Mouse (Mus musculus): ENCODE data around the gene Ttll9. TPM values are rescaled to one million over a fixed set of nuclear protein-coding genes. Genes with fewer than 3 reads are reported as not detected.

Ttll9 gene
- polyA plus RNA-seq, 1 experiment from 2014 or later, result 4.9 TPM

GRCm38 (mm10) chr2:153045884-153046299 lies 83.6 kb downstream of the Ttll9 start:
- peaks cover 44% of the 10 kb centered on the region for H3K4me1 ChIP-seq (replicated peaks)
- H3K36me3 ChIP-seq, result no peaks in the 10 kb centered on the region
- H3K9ac ChIP-seq, result no peak overlapping the region
- no peak for ATAC-seq (ENCODE audit: low read depth)
- 41% methylated on average over 8 of the region's 8 CpGs for WGBS
- no peak overlapping the region for H3K4me2 ChIP-seq
- no peaks in the 10 kb centered on the region for H3K9me3 ChIP-seq
- no peak overlapping the region for H3K4me3 ChIP-seq
- H3K27ac ChIP-seq (replicated peaks), result peak overlapping the region; percentile 73
- H3K27me3 ChIP-seq, result peaks cover 5% of the 10 kb centered on the region

GRCm38 (mm10) chr2:153047828-153048465 lies 85.7 kb downstream of the Ttll9 start:
- Histone ChIP-seq H3K4me1 (replicated peaks) (peaks cover 48% of the 10 kb centered on the region), H3K9ac (no peak overlapping the region), H3K36me3 (no peaks in the 10 kb centered on the region), H3K9me3 (no peaks in the 10 kb centered on the region), H3K4me2 (no peak overlapping the region), H3K4me3 (no peak overlapping the region), H3K27me3 (peaks cover 25% of the 10 kb centered on the region), H3K27ac (replicated peaks) (no peak overlapping the region; the same call in 1 of the 2 replicates)
- ATAC-seq (ENCODE audit: low read depth), result no peak
- WGBS, result 50% methylated on average over 17 of the region's 17 CpGs

GRCm38 (mm10) chr2:153049288-153049996 lies 87.2 kb downstream of the Ttll9 start:
- ATAC-seq (ENCODE audit: low read depth), result peak; percentile 72; the same call in 1 of the 2 replicates
- Histone ChIP-seq H3K4me1 (replicated peaks) (peaks cover 48% of the 10 kb centered on the region), H3K36me3 (peaks cover 6% of the 10 kb centered on the region), H3K9ac (peak overlapping the region; percentile 50), H3K9me3 (no peaks in the 10 kb centered on the region), H3K27ac (replicated peaks) (peak overlapping the region; percentile 68), H3K4me3 (no peak overlapping the region), H3K4me2 (no peak overlapping the region), H3K27me3 (peaks cover 30% of the 10 kb centered on the region)
- 46% methylated on average over 9 of the region's 9 CpGs for WGBS

GRCm38 (mm10) chr2:153049997-153050358 lies 87.7 kb downstream of the Ttll9 start:
- no peak for ATAC-seq (ENCODE audit: low read depth)
- Histone ChIP-seq H3K9ac (no peak overlapping the region), H3K4me3 (no peak overlapping the region), H3K9me3 (no peaks in the 10 kb centered on the region), H3K27ac (replicated peaks) (peak overlapping the region; percentile 68), H3K4me2 (no peak overlapping the region), H3K36me3 (peaks cover 12% of the 10 kb centered on the region), H3K4me1 (replicated peaks) (peaks cover 48% of the 10 kb centered on the region), H3K27me3 (peaks cover 30% of the 10 kb centered on the region)
- 91% methylated on average over 4 of the region's 4 CpGs for WGBS

- H3K27me3 ChIP-seq, result peaks cover 30% of the 10 kb centered on the region
- H3K4me1 ChIP-seq (replicated peaks), result peaks cover 41% of the 10 kb centered on the region
- no peak overlapping the region for H3K4me2 ChIP-seq
- 93% methylated on average over 6 of the region's 6 CpGs for WGBS
- H3K36me3 ChIP-seq, result peaks cover 16% of the 10 kb centered on the region
- no peak for ATAC-seq (ENCODE audit: low read depth)
- no peak overlapping the region for H3K27ac ChIP-seq (replicated peaks)
- H3K4me3 ChIP-seq, result no peak overlapping the region
- no peaks in the 10 kb centered on the region for H3K9me3 ChIP-seq
- no peak overlapping the region for H3K9ac ChIP-seq
Observed at GRCm38 (mm10) chr2:153051095-153051494, 88.8 kb downstream of the Ttll9 start.

- no peak overlapping the region for H3K9ac ChIP-seq
- WGBS, result 80% methylated on average over 9 of the region's 9 CpGs
Observed at GRCm38 (mm10) chr2:153051537-153051936, 89.3 kb downstream of the Ttll9 start.

GRCm38 (mm10) chr2:153052700-153053351 lies 90.5 kb downstream of the Ttll9 start:
- no peak overlapping the region for H3K4me2 ChIP-seq
- ATAC-seq (ENCODE audit: low read depth), result no peak
- H3K27ac ChIP-seq (replicated peaks), result no peak overlapping the region
- H3K9ac ChIP-seq, result peak overlapping the region; percentile 41; the same call in 1 of the 2 replicates
- peaks cover 16% of the 10 kb centered on the region for H3K36me3 ChIP-seq
- WGBS, result 8% methylated on average over 30 of the region's 30 CpGs
- H3K9me3 ChIP-seq, result no peaks in the 10 kb centered on the region
- peaks cover 31% of the 10 kb centered on the region for H3K4me1 ChIP-seq (replicated peaks)
- peaks cover 30% of the 10 kb centered on the region for H3K27me3 ChIP-seq
- H3K4me3 ChIP-seq, result no peak overlapping the region

More at GRCm38 (mm10) chr2:153051537-153051936, 89.3 kb downstream of the Ttll9 start:
- Histone ChIP-seq H3K4me3 (no peak overlapping the region), H3K27me3 (peaks cover 30% of the 10 kb centered on the region), H3K4me2 (no peak overlapping the region), H3K27ac (replicated peaks) (no peak overlapping the region), H3K9me3 (no peaks in the 10 kb centered on the region), H3K4me1 (replicated peaks) (peaks cover 37% of the 10 kb centered on the region), H3K36me3 (peaks cover 16% of the 10 kb centered on the region)
- ATAC-seq (ENCODE audit: low read depth), result no peak

GRCm38 (mm10) chr2:153053896-153054295 lies 91.6 kb downstream of the Ttll9 start:
- Histone ChIP-seq H3K36me3 (peaks cover 16% of the 10 kb centered on the region), H3K27ac (replicated peaks) (no peak overlapping the region), H3K4me2 (no peak overlapping the region), H3K9ac (no peak overlapping the region), H3K27me3 (peaks cover 30% of the 10 kb centered on the region), H3K9me3 (no peaks in the 10 kb centered on the region), H3K4me1 (replicated peaks) (peaks cover 20% of the 10 kb centered on the region), H3K4me3 (no peak overlapping the region)
- no peak for ATAC-seq (ENCODE audit: low read depth)
- whole genome bisulfite sequencing, result 91% methylated on average over 8 of the region's 8 CpGs

- H3K4me2 ChIP-seq, result no peak overlapping the region
- peaks cover 30% of the 10 kb centered on the region for H3K27me3 ChIP-seq
- 56% methylated on average over 6 of the region's 6 CpGs for WGBS
- no peak overlapping the region for H3K9ac ChIP-seq
- no peak overlapping the region for H3K27ac ChIP-seq (replicated peaks)
- H3K36me3 ChIP-seq, result peaks cover 16% of the 10 kb centered on the region
- peaks cover 9% of the 10 kb centered on the region; the same call in 1 of the 2 replicates for H3K4me1 ChIP-seq (replicated peaks)
- ATAC-seq (ENCODE audit: low read depth), result no peak
- H3K9me3 ChIP-seq, result no peaks in the 10 kb centered on the region
- H3K4me3 ChIP-seq, result no peak overlapping the region
Observed at GRCm38 (mm10) chr2:153055270-153055920, 93.1 kb downstream of the Ttll9 start.

All from neural tube, embryonic 13.5 days (tissue).